Mouse (Mus musculus) right cerebral cortex, postnatal 36 days (tissue): ENCODE measurements at regions not wholly inside any gene's neighbourhood (a gene's known extent, or its start where the extent isn't known, plus 50 kb on each side); places are given as distances from the start of the nearest gene placed in this dataset.

Experiments used
- DNase-seq, 2 experiments: peaks; one replicate each; pipeline ENCODE4 v3.0.0; 2022; ENCODE audit warnings: low spot score in 2 of 2, mixed read lengths in 1 of 2

- DNase-seq, result no peak
Measured at GRCm38 (mm10) chr3:57228400-57228799, 73.4 kb downstream of the Tm4sf1 start.

- no peak for DNase-seq
Measured at GRCm38 (mm10) chr3:57223773-57224172, 78.0 kb downstream of the Tm4sf1 start.

- no peak for DNase-seq
Measured at GRCm38 (mm10) chr3:57222318-57222914, 79.4 kb downstream of the Tm4sf1 start.

GRCm38 (mm10) chr3:57218431-57218830, 83.4 kb downstream of the Tm4sf1 start:
- DNase-seq, result no peak

- peak; percentile 18 to 20 for DNase-seq
Measured at GRCm38 (mm10) chr3:57204066-57204723, 97.6 kb downstream of the Tm4sf1 start.

GRCm38 (mm10) chr3:57203418-57203817, 98.4 kb downstream of the Tm4sf1 start:
- no peak for DNase-seq

GRCm38 (mm10) chr3:57181587-57181986, 120.2 kb downstream of the Tm4sf1 start:
- no peak for DNase-seq

- no peak for DNase-seq
Measured at GRCm38 (mm10) chr3:57153177-57153948, 148.4 kb downstream of the Tm4sf1 start.

- no peak for DNase-seq
Measured at GRCm38 (mm10) chr3:57149156-57149555, 152.6 kb downstream of the Tm4sf1 start.

GRCm38 (mm10) chr3:57136847-57137246, 164.9 kb downstream of the Tm4sf1 start:
- no peak for DNase-seq

GRCm38 (mm10) chr3:57128606-57129005, 173.2 kb downstream of the Tm4sf1 start:
- no peak for DNase-seq

GRCm38 (mm10) chr3:57125792-57126485, 175.8 kb downstream of the Tm4sf1 start:
- no peak for DNase-seq

- DNase-seq, result no peak
Measured at GRCm38 (mm10) chr3:57118016-57118415, 183.8 kb downstream of the Tm4sf1 start.

GRCm38 (mm10) chr3:57102254-57102653, 199.5 kb downstream of the Tm4sf1 start:
- no peak for DNase-seq

- peak in 1 of 2 experiments; percentile 16 for DNase-seq
Measured at GRCm38 (mm10) chr3:57100515-57100914, 201.3 kb downstream of the Tm4sf1 start.

GRCm38 (mm10) chr3:57094936-57095335, 206.9 kb downstream of the Tm4sf1 start:
- no peak for DNase-seq

- no peak for DNase-seq
Measured at GRCm38 (mm10) chr3:57093201-57093940, 208.4 kb downstream of the Tm4sf1 start.

GRCm38 (mm10) chr3:57074516-57074915, 227.3 kb downstream of the Tm4sf1 start:
- no peak for DNase-seq

- no peak for DNase-seq
Measured at GRCm38 (mm10) chr3:57073962-57074506, 227.8 kb downstream of the Tm4sf1 start.

- no peak for DNase-seq
Measured at GRCm38 (mm10) chr3:57033021-57033420, 268.8 kb downstream of the Tm4sf1 start.

- no peak for DNase-seq
Measured at GRCm38 (mm10) chr3:57018171-57018570, 283.6 kb downstream of the Tm4sf1 start.
